Mouse (Mus musculus) thymus, adult 2 months (tissue): ENCODE results near the gene Cryab.

Experiments used
- CTCF ChIP-seq: fragments of 200-500 bp; IDR thresholded peaks from 2 replicates; pipeline ENCODE4 v1.5.1; 2012; ENCODE audit warnings: mild to moderate bottlenecking, control low read depth, low read length, moderate library complexity, borderline replicate concordance; ENCODE audit not compliant: control insufficient read depth, poor library complexity, insufficient read depth; ENCODE audit errors: extremely low read depth
- POLR2A ChIP-seq: fragments of 200-500 bp; IDR thresholded peaks from 2 replicates; pipeline ENCODE4 v1.6.1; 2012; ENCODE audit warnings: mild to moderate bottlenecking, low read length, control low read depth, moderate library complexity; ENCODE audit not compliant: control insufficient read depth, poor library complexity, insufficient read depth; ENCODE audit errors: extremely low read depth

DNA sequence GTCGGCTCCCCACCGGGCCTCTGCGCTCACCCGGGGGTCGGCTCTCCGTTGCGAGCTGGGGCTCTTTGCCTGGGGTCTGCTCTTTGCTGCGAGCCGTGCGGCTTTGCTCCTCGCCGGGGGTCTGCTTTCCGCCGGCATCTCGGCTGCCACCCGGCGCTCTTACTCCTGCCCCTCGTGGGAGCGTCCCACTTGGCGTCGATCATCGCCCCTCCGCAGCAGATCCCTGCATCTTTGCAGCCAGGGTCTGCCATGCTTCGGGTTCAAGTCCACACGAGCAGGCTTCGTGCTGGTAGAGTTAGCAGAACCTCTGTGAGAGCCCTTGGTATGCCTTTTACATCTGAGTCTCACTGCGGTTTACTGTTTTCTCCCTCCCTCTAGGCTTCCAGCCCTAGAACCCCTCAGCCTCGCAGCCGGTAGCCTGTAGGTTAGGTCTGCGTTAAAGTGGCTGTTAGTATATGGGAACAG, 24.6 kb downstream of the Cryab start:
- no peak for TF ChIP-seq CTCF
- no peak for TF ChIP-seq POLR2A
